Comparison of ENCODE assay signal across 7 mouse cellular contexts in the genomic region with DNA sequence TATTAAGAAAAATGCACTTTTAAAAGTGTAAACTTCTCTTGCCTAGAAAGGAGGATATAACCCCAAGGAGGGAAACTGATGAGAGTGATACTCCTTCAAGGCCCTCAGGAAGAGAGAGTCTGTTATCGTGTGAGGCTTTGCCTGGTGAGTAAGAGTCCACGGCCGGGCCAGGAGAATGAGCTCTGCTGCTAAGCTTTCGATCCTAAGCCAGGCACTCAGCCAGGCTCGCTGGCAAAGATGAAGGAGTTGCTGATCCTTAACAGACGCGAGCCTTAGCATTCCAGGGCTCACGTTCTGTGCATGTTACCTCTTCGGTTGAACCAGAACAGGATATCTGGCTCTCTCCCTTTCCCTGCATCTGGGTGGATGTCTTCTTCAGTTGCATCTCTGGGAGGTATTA. TPM values are rescaled to one million over a fixed set of nuclear protein-coding genes. Genes with fewer than 3 reads are reported as not detected.
DNase-seq lines count a peak whose midpoint lies in the region; ATAC-seq and TF ChIP-seq lines count a peak whose summit lies in the region.

No protein-coding gene starts in this region.

- 26% methylated on average over 9 of the region's 9 CpGs for WGBS in stomach, postnatal 0 days

- H3K27ac ChIP-seq in gastrocnemius, adult 2 months = peak overlapping the region; percentile 24
- peak overlapping the region; percentile 77; the same call in 1 of the 2 replicates for H3K27ac ChIP-seq in stomach, postnatal 0 days (replicated peaks)

- peak; percentile 59; the same call in 1 of the 2 replicates for ATAC-seq in stomach, postnatal 0 days (ENCODE audit: low FRiP score, low TSS enrichment)

- H3K4me2 ChIP-seq in stomach, postnatal 0 days (replicated peaks; ENCODE audit: low read depth) = no peak overlapping the region

- 0 out of 2 replicates have a peak, but pooled peaks cover 3% of the 10 kb centered on the region for H3K4me1 ChIP-seq in stomach, postnatal 0 days (replicated peaks; ENCODE audit: control insufficient read depth, insufficient read depth)

- no peak overlapping the region for H3K9ac ChIP-seq in stomach, postnatal 0 days (ENCODE audit: low read length)

- no peak for TF ChIP-seq EP300 in stomach, postnatal 0 days (optimal IDR thresholded peaks at IDR 0.05)

- intact Hi-C loops in gastrocnemius, adult 2 months (cut with DNase I) = no loop called here
- intact Hi-C loops in left cerebral cortex, postnatal 36 days (cut with DNase I) = no loop called here

- H3K4me3 ChIP-seq in gastrocnemius, adult 2 months = no peak overlapping the region
- H3K4me3 ChIP-seq in stomach, postnatal 0 days (ENCODE audit: low read depth, low read length) = no peak overlapping the region

- no peaks in the 10 kb centered on the region for H3K27me3 ChIP-seq in stomach, postnatal 0 days (ENCODE audit: control insufficient read depth, insufficient read depth, low read length)

- no peaks in the 10 kb centered on the region for H3K36me3 ChIP-seq in stomach, postnatal 0 days (ENCODE audit: control insufficient read depth, insufficient read depth, low read length)

- TF ChIP-seq CTCF in gastrocnemius, adult 2 months (IDR thresholded peaks at IDR 0.05) = no peak
- TF ChIP-seq CTCF in stomach, postnatal 0 days (IDR thresholded peaks at IDR 0.05; ENCODE audit: low read depth) = no peak

- no peaks in the 10 kb centered on the region for H3K9me3 ChIP-seq in stomach, postnatal 0 days (ENCODE audit: control insufficient read depth, low read length)

- DNase-seq in 3T3-L1 (ENCODE audit: low read depth, low spot score) (peak; percentile 56), adipocyte (ENCODE audit: low spot score) (peak; percentile 72)
- DNase-seq in gastrocnemius, adult 2 months = peak; percentile 92
- peak; percentile 63 to 69 for DNase-seq in kidney, postnatal 4 days
- DNase-seq in stomach, postnatal 0 days (ENCODE audit: low spot score) = peak; percentile 48
- no peak for DNase-seq in left cerebral cortex, postnatal 36 days (ENCODE audit: low spot score in 2 of 2)
- DNase-seq in thymus, postnatal 25 days = no peak

RNA-seq across cellular contexts. Expression of a gene that starts 11.8 kb away (rescaled TPM):
- under 1 TPM in 1 of 2 experiments, not detected in 1; 0.25 TPM for total RNA-seq in gastrocnemius, adult 2 months (2021)
- 4.9 and 5.7 TPM in 2 replicates for polyA plus RNA-seq in stomach, postnatal 0 days (2015; fragmentation: Nextera tagmentation; extraction: Ambion mirVana)
- total RNA-seq in left cerebral cortex, postnatal 36 days (2021) = 1 to 10 TPM; 3.7 to 3.9 TPM

Comparison
In these comparisons a context has a peak if more than half of its experiments do, and no peak if none do; other contexts are left out.
1. DNase-seq: peak in 3T3-L1 (single experiment), adipocyte (single experiment), gastrocnemius, adult 2 months (single experiment), kidney, postnatal 4 days (2 of 2) and stomach, postnatal 0 days (single experiment); none in left cerebral cortex, postnatal 36 days (0 of 2) and thymus, postnatal 25 days (single experiment).